Mouse (Mus musculus) heart, postnatal 14 days (tissue): Measurements from ENCODE around the gene Ank3. TPM values are rescaled to one million over a fixed set of nuclear protein-coding genes. Genes with fewer than 3 reads are reported as not detected.

Source experiments
- DNase-seq, 2 experiments: peaks; one replicate each; pipeline ENCODE4 v3.0.0; 2021 to 2022
- intact Hi-C: fragments of 180-260 bp; cut with DNase I; formaldehyde crosslinking; loops from one replicate; pipeline ENCODE4 v1.15.1; 2025
- total RNA-seq, 2 experiments: library from RNA; stranded (reverse); gene quantifications; 2 replicates each; pipeline ENCODE4 v1.2.3; 2021

The Ank3 gene
- total RNA-seq, 2 experiments from 2014 or later, result 78.4 to 78.6 TPM

GRCm38 (mm10) chr10:69965085-69965484, 566.5 kb downstream of the Ank3 start:
- intact Hi-C loops, result loop anchor here (1.0 to 2.0 kb wide), 2 partner anchors 95 to 332 kb away; no protein-coding TSS in a partner anchor
- DNase-seq, result no peak

GRCm38 (mm10) chr10:69967994-69968393, 569.4 kb downstream of the Ank3 start:
- no peak for DNase-seq
- intact Hi-C loops, result no loop called here

- DNase-seq, result no peak
- intact Hi-C loops, result no loop called here
Observed at GRCm38 (mm10) chr10:69979636-69980035, 581.1 kb downstream of the Ank3 start.

- DNase-seq, result no peak
- intact Hi-C loops, result no loop called here
Observed at GRCm38 (mm10) chr10:69981386-69982097, 583.0 kb downstream of the Ank3 start.

- DNase-seq, result no peak
- intact Hi-C loops, result no loop called here
Observed at GRCm38 (mm10) chr10:69982701-69983100, 584.1 kb downstream of the Ank3 start.

- intact Hi-C loops, result no loop called here
Observed at GRCm38 (mm10) chr10:69987496-69987895, 588.9 kb downstream of the Ank3 start.

GRCm38 (mm10) chr10:69997082-69997481, 598.5 kb downstream of the Ank3 start:
- intact Hi-C loops, result no loop called here

More at GRCm38 (mm10) chr10:69987496-69987895, 588.9 kb downstream of the Ank3 start:
- no peak for DNase-seq

GRCm38 (mm10) chr10:70004058-70004457, 605.5 kb downstream of the Ank3 start:
- intact Hi-C loops, result no loop called here
- DNase-seq, result no peak

More at GRCm38 (mm10) chr10:69997082-69997481, 598.5 kb downstream of the Ank3 start:
- no peak for DNase-seq

- DNase-seq, result no peak
- intact Hi-C loops, result no loop called here
Observed at GRCm38 (mm10) chr10:70004831-70005230, 606.3 kb downstream of the Ank3 start.

- DNase-seq, result no peak
- intact Hi-C loops, result no loop called here
Observed at GRCm38 (mm10) chr10:70006380-70006779, 607.8 kb downstream of the Ank3 start.

- intact Hi-C loops, result no loop called here
- no peak for DNase-seq
Observed at GRCm38 (mm10) chr10:70011738-70012137, 613.2 kb downstream of the Ank3 start.

GRCm38 (mm10) chr10:70013931-70014330, 615.4 kb downstream of the Ank3 start:
- intact Hi-C loops, result no loop called here
- DNase-seq, result no peak

- no peak for DNase-seq
Observed at GRCm38 (mm10) chr10:70015201-70015600, 616.6 kb downstream of the Ank3 start.

GRCm38 (mm10) chr10:70018691-70019090, 620.1 kb downstream of the Ank3 start:
- intact Hi-C loops, result loop anchor here (5.0 kb wide), 1 partner anchor 154 kb away; no protein-coding TSS in a partner anchor
- no peak for DNase-seq

More at GRCm38 (mm10) chr10:70015201-70015600, 616.6 kb downstream of the Ank3 start:
- intact Hi-C loops, result loop anchor here (5.0 kb wide), 1 partner anchor 157 kb away; no protein-coding TSS in a partner anchor

GRCm38 (mm10) chr10:70021667-70022066, 623.1 kb downstream of the Ank3 start:
- intact Hi-C loops, result loop anchor here (2.0 to 5.0 kb wide), 2 partner anchors 166 to 275 kb away; no protein-coding TSS in a partner anchor
- DNase-seq, result peak; percentile 53 to 77

- intact Hi-C loops, result loop anchor here (5.0 kb wide), 1 partner anchor 165 kb away; no protein-coding TSS in a partner anchor
- DNase-seq, result no peak
Observed at GRCm38 (mm10) chr10:70022596-70022995, 624.0 kb downstream of the Ank3 start.

- DNase-seq, result no peak
- intact Hi-C loops, result loop anchor here (5.0 kb wide), 1 partner anchor 163 kb away; no protein-coding TSS in a partner anchor
Observed at GRCm38 (mm10) chr10:70023861-70024260, 625.3 kb downstream of the Ank3 start.

- DNase-seq, result no peak
- intact Hi-C loops, result no loop called here
Observed at GRCm38 (mm10) chr10:70031942-70032341, 633.4 kb downstream of the Ank3 start.

GRCm38 (mm10) chr10:70032982-70033381, 634.4 kb downstream of the Ank3 start:
- intact Hi-C loops, result no loop called here
- DNase-seq, result no peak

- intact Hi-C loops, result no loop called here
- no peak for DNase-seq
Observed at GRCm38 (mm10) chr10:70033856-70034255, 635.3 kb downstream of the Ank3 start.

- DNase-seq, result no peak
- intact Hi-C loops, result no loop called here
Observed at GRCm38 (mm10) chr10:70039871-70040291, 641.3 kb downstream of the Ank3 start.

GRCm38 (mm10) chr10:70041562-70041961, 643.0 kb downstream of the Ank3 start:
- DNase-seq, result no peak
- intact Hi-C loops, result no loop called here
